Mouse (Mus musculus) hindbrain, embryonic 12.5 days (tissue): ENCODE data around the gene Rnf41. TPM values are rescaled to one million over a fixed set of nuclear protein-coding genes. Genes with fewer than 3 reads are reported as not detected.

Source experiments
- ATAC-seq: fragments of 200-750 bp; cut with Nextera tagmentation; 2 replicates; pipeline ENCODE4 v1.8.0; 2017; ENCODE audit warnings: moderate TSS enrichment; ENCODE audit not compliant: low FRiP score
- H3K27ac ChIP-seq: fragments of 300-500 bp; sonication (generic); 2 replicates; pipeline ENCODE4 v1.5.1; 2016; ENCODE audit warnings: mild to moderate bottlenecking
- H3K27me3 ChIP-seq: fragments of 300-500 bp; sonication (generic); 2 replicates; pipeline ENCODE4 v1.6.1; 2016; ENCODE audit warnings: mild to moderate bottlenecking
- H3K36me3 ChIP-seq: fragments of 300-500 bp; sonication (generic); 2 replicates; pipeline ENCODE4 v1.6.1; 2016; ENCODE audit warnings: mild to moderate bottlenecking
- H3K4me1 ChIP-seq: fragments of 300-500 bp; sonication (generic); 2 replicates; pipeline ENCODE4 v1.6.1; 2016
- H3K4me2 ChIP-seq: fragments of 300-500 bp; sonication (generic); replicated peaks from 2 replicates; pipeline ENCODE4 v1.6.1; 2016; ENCODE audit warnings: mild to moderate bottlenecking
- H3K4me3 ChIP-seq: fragments of 300-500 bp; sonication (generic); 2 replicates; pipeline ENCODE4 v1.5.1; 2016; ENCODE audit warnings: mild to moderate bottlenecking
- H3K9ac ChIP-seq: fragments of 300-500 bp; sonication (generic); 2 replicates; pipeline ENCODE4 v1.6.1; 2016; ENCODE audit warnings: mild to moderate bottlenecking, moderate library complexity
- H3K9me3 ChIP-seq: fragments of 300-500 bp; sonication (generic); replicated peaks from 2 replicates; pipeline ENCODE4 v1.6.1; 2016; ENCODE audit warnings: mild to moderate bottlenecking
- WGBS: fragments of 180-500 bp; shearing (Covaris S2); methylation state at CpG from one replicate; pipeline ENCODE4 v1.1.7; 2016; 5-methylcytosine and 5-hydroxymethylcytosine counted together
- polyA plus RNA-seq: library from polyadenylated mRNA; unstranded; fragments of >200 nt; fragmentation: Nextera tagmentation; extraction: Ambion mirVana; gene quantifications from 2 replicates; pipeline ENCODE4 v1.2.1, GENCODE M21; 2016

Gene Rnf41
- polyA plus RNA-seq, 1 experiment from 2014 or later: 61.4 TPM

- Histone ChIP-seq H3K4me2 (no peak overlapping the region), H3K27me3 (no peaks in the 10 kb centered on the region), H3K36me3 (peaks cover 99% of the 10 kb centered on the region), H3K4me3 (no peak overlapping the region), H3K9me3 (no peaks in the 10 kb centered on the region), H3K27ac (no peak overlapping the region), H3K9ac (no peak overlapping the region), H3K4me1 (peaks cover 3% of the 10 kb centered on the region; the same call in 1 of the 2 replicates)
- WGBS: 90% methylated on average over 12 of the region's 12 CpGs
- no peak for ATAC-seq
These were observed 21.1 kb upstream of the Rnf41 start for GRCm38 (mm10) chr10:128390366-128390765.

- H3K9ac ChIP-seq: 0 out of 2 replicates have a peak overlapping the region, but pooled peaks have one; percentile 10
- no peak overlapping the region for H3K27ac ChIP-seq
- H3K27me3 ChIP-seq: no peaks in the 10 kb centered on the region
- H3K36me3 ChIP-seq: peaks cover 98% of the 10 kb centered on the region
- no peak for ATAC-seq
- WGBS: 85% methylated on average over 6 of the region's 6 CpGs
- no peak overlapping the region for H3K4me2 ChIP-seq
- no peak overlapping the region for H3K4me3 ChIP-seq
- no peaks in the 10 kb centered on the region for H3K9me3 ChIP-seq
- peaks cover 3% of the 10 kb centered on the region; the same call in 1 of the 2 replicates for H3K4me1 ChIP-seq
These were observed 19.6 kb upstream of the Rnf41 start for GRCm38 (mm10) chr10:128391850-128392249.

- H3K36me3 ChIP-seq: peaks cover 60% of the 10 kb centered on the region
- 74% methylated on average over 11 of the region's 11 CpGs for WGBS
- H3K4me3 ChIP-seq: no peak overlapping the region
- no peak overlapping the region for H3K27ac ChIP-seq
- H3K9me3 ChIP-seq: no peaks in the 10 kb centered on the region
- H3K4me2 ChIP-seq: no peak overlapping the region
- H3K4me1 ChIP-seq: peaks cover 20% of the 10 kb centered on the region
- ATAC-seq: no peak
- no peak overlapping the region for H3K9ac ChIP-seq
- H3K27me3 ChIP-seq: no peaks in the 10 kb centered on the region
These were observed 15.3 kb upstream of the Rnf41 start for GRCm38 (mm10) chr10:128396017-128396673.

GRCm38 (mm10) chr10:128396716-128397264, 14.7 kb upstream of the Rnf41 start:
- H3K4me1 ChIP-seq: peaks cover 20% of the 10 kb centered on the region
- no peak overlapping the region for H3K4me2 ChIP-seq
- H3K9ac ChIP-seq: no peak overlapping the region
- 0 out of 2 replicates have a peak overlapping the region, but pooled peaks have one; percentile 25 for H3K27ac ChIP-seq
- H3K9me3 ChIP-seq: no peaks in the 10 kb centered on the region
- ATAC-seq: no peak
- WGBS: 70% methylated on average over 10 of the region's 10 CpGs
- peaks cover 54% of the 10 kb centered on the region for H3K36me3 ChIP-seq
- no peak overlapping the region for H3K4me3 ChIP-seq
- no peaks in the 10 kb centered on the region for H3K27me3 ChIP-seq

- H3K4me3 ChIP-seq: no peak overlapping the region
- peaks cover 47% of the 10 kb centered on the region for H3K36me3 ChIP-seq
- no peaks in the 10 kb centered on the region for H3K9me3 ChIP-seq
- H3K27me3 ChIP-seq: no peaks in the 10 kb centered on the region
- no peak for ATAC-seq
- 63% methylated on average over 7 of the region's 7 CpGs for WGBS
- no peak overlapping the region for H3K4me2 ChIP-seq
- H3K9ac ChIP-seq: 0 out of 2 replicates have a peak overlapping the region, but pooled peaks have one; percentile 13
- H3K27ac ChIP-seq: peak overlapping the region; percentile 25; the same call in 1 of the 2 replicates
- peaks cover 20% of the 10 kb centered on the region for H3K4me1 ChIP-seq
These were observed 14.0 kb upstream of the Rnf41 start for GRCm38 (mm10) chr10:128397466-128397865.

GRCm38 (mm10) chr10:128400338-128400737, 11.1 kb upstream of the Rnf41 start:
- Histone ChIP-seq H3K9ac (0 out of 2 replicates have a peak overlapping the region, but pooled peaks have one; percentile 8), H3K9me3 (no peaks in the 10 kb centered on the region), H3K27ac (no peak overlapping the region), H3K36me3 (peaks cover 21% of the 10 kb centered on the region), H3K4me2 (no peak overlapping the region), H3K4me1 (peaks cover 16% of the 10 kb centered on the region; the same call in 1 of the 2 replicates), H3K27me3 (no peaks in the 10 kb centered on the region), H3K4me3 (no peak overlapping the region)
- WGBS: 33% methylated on average over 5 of the region's 5 CpGs
- no peak for ATAC-seq

GRCm38 (mm10) chr10:128401056-128401455, 10.4 kb upstream of the Rnf41 start, which contains the start of gene Slc39a5:
Gene Slc39a5 (minus strand): TSS chr10:128401229.
- no peak within 1 kb of the TSS for H3K4me2 ChIP-seq
- H3K36me3 ChIP-seq: peaks cover 21% of the 10 kb centered on the region
- H3K27me3 ChIP-seq: no peaks in the 10 kb centered on the region
- H3K9me3 ChIP-seq: no peaks in the 10 kb centered on the region
- no peak for ATAC-seq
- WGBS: 15% methylated on average over 2 of the region's 2 CpGs
- H3K27ac ChIP-seq: no peak within 1 kb of the TSS
- no peak within 1 kb of the TSS for H3K4me3 ChIP-seq
- 0 out of 2 replicates have a peak within 1 kb of the TSS, but pooled peaks have one; percentile 8 for H3K9ac ChIP-seq
- H3K4me1 ChIP-seq: peaks cover 16% of the 10 kb centered on the region; the same call in 1 of the 2 replicates

- 79% methylated on average over 9 of the region's 9 CpGs for WGBS
- H3K27me3 ChIP-seq: no peaks in the 10 kb centered on the region
- no peaks in the 10 kb centered on the region for H3K9me3 ChIP-seq
- peaks cover 16% of the 10 kb centered on the region; the same call in 1 of the 2 replicates for H3K4me1 ChIP-seq
- ATAC-seq: no peak
- H3K9ac ChIP-seq: no peak overlapping the region
- H3K36me3 ChIP-seq: peaks cover 22% of the 10 kb centered on the region
- no peak overlapping the region for H3K27ac ChIP-seq
- H3K4me3 ChIP-seq: no peak overlapping the region
- H3K4me2 ChIP-seq: no peak overlapping the region
These were observed 9.8 kb upstream of the Rnf41 start for GRCm38 (mm10) chr10:128401638-128402037.

- Histone ChIP-seq H3K4me2 (no peak overlapping the region), H3K9me3 (no peaks in the 10 kb centered on the region), H3K4me3 (no peak overlapping the region), H3K9ac (no peak overlapping the region), H3K27me3 (no peaks in the 10 kb centered on the region), H3K36me3 (peaks cover 22% of the 10 kb centered on the region), H3K4me1 (peaks cover 16% of the 10 kb centered on the region), H3K27ac (no peak overlapping the region)
- ATAC-seq: no peak
- WGBS: 86% methylated on average over 7 of the region's 7 CpGs
These were observed 7.5 kb upstream of the Rnf41 start for GRCm38 (mm10) chr10:128403931-128404330.

- peaks cover 22% of the 10 kb centered on the region for H3K36me3 ChIP-seq
- H3K4me3 ChIP-seq: peak overlapping the region; percentile 62
- peak overlapping the region; percentile 84 for H3K9ac ChIP-seq
- peak overlapping the region; percentile 74 for H3K4me2 ChIP-seq
- peaks cover 39% of the 10 kb centered on the region for H3K4me1 ChIP-seq
- WGBS: 19% methylated on average over 35 of the region's 35 CpGs
- peak; percentile 8; the same call in 1 of the 2 replicates for ATAC-seq
- peak overlapping the region; percentile 77 for H3K27ac ChIP-seq
- H3K9me3 ChIP-seq: no peaks in the 10 kb centered on the region
- no peaks in the 10 kb centered on the region for H3K27me3 ChIP-seq
These were observed 2.6 kb upstream of the Rnf41 start for GRCm38 (mm10) chr10:128408591-128409535.

GRCm38 (mm10) chr10:128409692-128410559, 1.5 kb upstream of the Rnf41 start:
- peak; percentile 88 for ATAC-seq
- 6% methylated on average over 36 of the region's 36 CpGs for WGBS
- Histone ChIP-seq H3K4me1 (peaks cover 44% of the 10 kb centered on the region), H3K36me3 (peaks cover 31% of the 10 kb centered on the region), H3K9ac (peak overlapping the region; percentile 84), H3K27me3 (no peaks in the 10 kb centered on the region), H3K9me3 (no peaks in the 10 kb centered on the region), H3K27ac (peak overlapping the region; percentile 96), H3K4me2 (peak overlapping the region; percentile 95), H3K4me3 (peak overlapping the region; percentile 87)
